ENCODE assay signal across 27 mouse cellular contexts in the genomic region with DNA sequence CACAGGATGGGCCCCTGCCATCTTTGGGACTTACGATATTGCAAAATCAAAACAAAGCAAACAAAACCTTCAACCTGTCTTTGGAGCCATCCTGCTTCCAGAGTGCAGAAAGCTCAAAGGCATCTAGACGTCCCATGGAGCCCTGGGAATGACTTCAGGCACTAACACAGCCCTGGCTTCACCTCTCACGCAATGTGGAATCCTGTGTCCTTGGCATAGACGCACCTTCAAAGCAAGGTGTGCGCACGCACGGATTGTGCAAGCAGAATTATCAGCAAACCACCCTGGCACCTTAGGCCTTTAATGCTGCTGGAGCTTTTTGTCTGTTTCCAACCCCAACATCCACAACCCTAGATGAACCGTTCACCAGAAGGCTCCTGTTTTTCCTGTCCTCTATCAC. TPM values are rescaled to one million over a fixed set of nuclear protein-coding genes. Genes with fewer than 3 reads are reported as not detected.
DNase-seq lines count a peak whose midpoint lies in the region; ATAC-seq and TF ChIP-seq lines count a peak whose summit lies in the region.
"Had no signal": no experiment of that assay in that cellular context is flagged by ENCODE, and none has a peak within 500 bp of the region (broad histone marks: within the 10 kb centered on the region; RNA-seq: fewer than 3 reads in every experiment).

No protein-coding gene starts in this region.

- H3K4me2 ChIP-seq in liver, embryonic 12.5 days = no peak overlapping the region
- no peak overlapping the region for H3K4me2 ChIP-seq in liver, embryonic 16.5 days (ENCODE audit: low read depth, low read length)
- no peak overlapping the region for H3K4me2 ChIP-seq in stomach, postnatal 0 days (replicated peaks; ENCODE audit: low read depth)
- no peak overlapping the region for H3K4me2 ChIP-seq in forebrain, embryonic 13.5 days
- H3K4me2 ChIP-seq: embryonic facial prominence, embryonic 12.5 days; embryonic facial prominence, embryonic 15.5 days; forebrain, embryonic 15.5 days; heart, embryonic 11.5 days; hindbrain, embryonic 12.5 days; hindbrain, embryonic 15.5 days had no signal

- intact Hi-C loops in gastrocnemius, postnatal 14 days (cut with DNase I; ENCODE audit: low total_unique reads) = no loop called here

- no peak for TF ChIP-seq CTCF in liver, adult 2 months (IDR thresholded peaks at IDR 0.05; ENCODE audit: low read depth, low read length)
- no peak for TF ChIP-seq CTCF in stomach, postnatal 0 days (IDR thresholded peaks at IDR 0.05; ENCODE audit: low read depth)

- TF ChIP-seq EP300 in stomach, postnatal 0 days (optimal IDR thresholded peaks at IDR 0.05) = no peak

- no peaks in the 10 kb centered on the region for H3K79me2 ChIP-seq in liver, adult 2 months (ENCODE audit: control insufficient read depth, insufficient read depth, low read length)

- no peaks in the 10 kb centered on the region for H3K36me3 ChIP-seq in liver, adult 2 months (ENCODE audit: control insufficient read depth, insufficient read depth, low read length)
- H3K36me3 ChIP-seq in liver, embryonic 12.5 days = no peaks in the 10 kb centered on the region
- H3K36me3 ChIP-seq in liver, embryonic 16.5 days (ENCODE audit: control insufficient read depth, insufficient read depth) = no peaks in the 10 kb centered on the region; the same call in 1 of the 2 replicates
- no peaks in the 10 kb centered on the region for H3K36me3 ChIP-seq in stomach, postnatal 0 days (ENCODE audit: control insufficient read depth, insufficient read depth, low read length)
- peaks cover 52% of the 10 kb centered on the region for H3K36me3 ChIP-seq in forebrain, embryonic 13.5 days (ENCODE audit: poor library complexity, severe bottlenecking)
- H3K36me3 ChIP-seq: G1E; hindbrain, embryonic 15.5 days had no signal

- H3K9me3 ChIP-seq in liver, embryonic 12.5 days (replicated peaks) = no peaks in the 10 kb centered on the region
- no peaks in the 10 kb centered on the region for H3K9me3 ChIP-seq in liver, embryonic 16.5 days (replicated peaks; ENCODE audit: control insufficient read depth, low read length)
- H3K9me3 ChIP-seq in stomach, postnatal 0 days (ENCODE audit: control insufficient read depth, low read length) = no peaks in the 10 kb centered on the region
- no peaks in the 10 kb centered on the region for H3K9me3 ChIP-seq in forebrain, embryonic 13.5 days (replicated peaks)
- H3K9me3 ChIP-seq: embryonic facial prominence, embryonic 12.5 days; embryonic facial prominence, embryonic 15.5 days; forebrain, embryonic 15.5 days; G1E; hindbrain, embryonic 12.5 days; hindbrain, embryonic 15.5 days had no signal

- peaks cover 14% of the 10 kb centered on the region for H3K4me1 ChIP-seq in liver, adult 2 months (ENCODE audit: control insufficient read depth, insufficient read depth, low read length)
- H3K4me1 ChIP-seq in liver, embryonic 12.5 days = no peaks in the 10 kb centered on the region
- H3K4me1 ChIP-seq in liver, embryonic 16.5 days (ENCODE audit: control insufficient read depth, low read depth, low read length) = peaks cover 6% of the 10 kb centered on the region
- H3K4me1 ChIP-seq in stomach, postnatal 0 days (replicated peaks; ENCODE audit: control insufficient read depth, insufficient read depth) = no peaks in the 10 kb centered on the region
- no peaks in the 10 kb centered on the region for H3K4me1 ChIP-seq in forebrain, embryonic 13.5 days
- H3K4me1 ChIP-seq: embryonic facial prominence, embryonic 12.5 days; embryonic facial prominence, embryonic 15.5 days; forebrain, embryonic 15.5 days; hindbrain, embryonic 12.5 days; hindbrain, embryonic 15.5 days had no signal

- peak; percentile 98 for DNase-seq in liver, adult 2 months (ENCODE audit: extremely low read depth, low read depth, low spot score)
- peak; percentile 37 for DNase-seq in stomach, postnatal 0 days (ENCODE audit: low spot score)
- DNase-seq in cerebellum, adult 11-12 months = no peak
- no peak for DNase-seq in gastrocnemius, postnatal 14 days
- DNase-seq: adrenal gland, postnatal 10 days; adrenal gland, postnatal 36 days; B cell, adult 2 months; cerebellum, adult 2 months; cerebellum, adult 9-11 months; cerebellum, postnatal 25 days; gastrocnemius, postnatal 36 days; heart, adult 11 months had no signal

- H3K27me3 ChIP-seq in liver, adult 2 months (ENCODE audit: control insufficient read depth, insufficient read depth, low read length) = no peaks in the 10 kb centered on the region
- H3K27me3 ChIP-seq in liver, embryonic 12.5 days (replicated peaks) = no peaks in the 10 kb centered on the region
- no peaks in the 10 kb centered on the region for H3K27me3 ChIP-seq in liver, embryonic 16.5 days (ENCODE audit: control insufficient read depth, insufficient read depth, low read depth, low read length)
- no peaks in the 10 kb centered on the region for H3K27me3 ChIP-seq in stomach, postnatal 0 days (ENCODE audit: control insufficient read depth, insufficient read depth, low read length)
- no peaks in the 10 kb centered on the region for H3K27me3 ChIP-seq in forebrain, embryonic 13.5 days
- H3K27me3 ChIP-seq: CH12.LX; embryonic facial prominence, embryonic 12.5 days; embryonic facial prominence, embryonic 15.5 days; forebrain, embryonic 15.5 days; hindbrain, embryonic 12.5 days; hindbrain, embryonic 15.5 days; Patski had no signal

- 25% methylated on average over 8 of the region's 8 CpGs for WGBS in liver, adult 2 months
- 65% methylated on average over 8 of the region's 8 CpGs for WGBS in liver, embryonic 12.5 days (ENCODE audit: insufficient replicate concordance)
- 54% methylated on average over 8 of the region's 8 CpGs for WGBS in liver, embryonic 16.5 days (ENCODE audit: insufficient replicate concordance)
- 78% methylated on average over 8 of the region's 8 CpGs for WGBS in stomach, postnatal 0 days
- whole genome bisulfite sequencing in forebrain, embryonic 13.5 days = 94% methylated on average over 8 of the region's 8 CpGs

- peak overlapping the region; percentile 56 for H3K27ac ChIP-seq in liver, adult 2 months (replicated peaks; ENCODE audit: insufficient read depth, low read depth, low read length)
- no peak overlapping the region for H3K27ac ChIP-seq in liver, embryonic 12.5 days
- 0 out of 2 replicates have a peak overlapping the region, but pooled peaks have one; percentile 12 for H3K27ac ChIP-seq in liver, embryonic 16.5 days (ENCODE audit: low read length)
- no peak overlapping the region for H3K27ac ChIP-seq in stomach, postnatal 0 days (replicated peaks)
- H3K27ac ChIP-seq in forebrain, embryonic 13.5 days = no peak overlapping the region
- H3K27ac ChIP-seq: embryonic facial prominence, embryonic 12.5 days; embryonic facial prominence, embryonic 15.5 days; forebrain, embryonic 15.5 days; hindbrain, embryonic 12.5 days; hindbrain, embryonic 15.5 days had no signal

- ATAC-seq in liver, embryonic 12.5 days = no peak
- ATAC-seq in liver, embryonic 16.5 days (ENCODE audit: low read depth) = no peak
- no peak for ATAC-seq in stomach, postnatal 0 days (ENCODE audit: low FRiP score, low TSS enrichment)
- no peak for ATAC-seq in forebrain, embryonic 13.5 days
- ATAC-seq: forebrain, embryonic 15.5 days; Patski had no signal

- no peak overlapping the region for H3K4me3 ChIP-seq in liver, adult 2 months (ENCODE audit: insufficient read depth, low read depth, low read length)
- H3K4me3 ChIP-seq in liver, embryonic 12.5 days = no peak overlapping the region
- no peak overlapping the region for H3K4me3 ChIP-seq in liver, embryonic 16.5 days (ENCODE audit: low read depth, low read length)
- no peak overlapping the region for H3K4me3 ChIP-seq in stomach, postnatal 0 days (ENCODE audit: low read depth, low read length)
- H3K4me3 ChIP-seq in forebrain, embryonic 13.5 days = no peak overlapping the region
- H3K4me3 ChIP-seq: embryonic facial prominence, embryonic 12.5 days; embryonic facial prominence, embryonic 15.5 days; forebrain, embryonic 15.5 days; hindbrain, embryonic 12.5 days; hindbrain, embryonic 15.5 days had no signal

- no peak overlapping the region for H3K9ac ChIP-seq in liver, adult 2 months (ENCODE audit: low read depth, low read length)
- no peak overlapping the region for H3K9ac ChIP-seq in liver, embryonic 12.5 days
- H3K9ac ChIP-seq in liver, embryonic 16.5 days (ENCODE audit: low read depth, low read length) = no peak overlapping the region
- H3K9ac ChIP-seq in stomach, postnatal 0 days (ENCODE audit: low read length) = no peak overlapping the region
- H3K9ac ChIP-seq in forebrain, embryonic 13.5 days = no peak overlapping the region
- H3K9ac ChIP-seq: embryonic facial prominence, embryonic 12.5 days; embryonic facial prominence, embryonic 15.5 days; forebrain, embryonic 15.5 days; hindbrain, embryonic 12.5 days; hindbrain, embryonic 15.5 days had no signal

- TF ChIP-seq POLR2A in liver, adult 2 months (IDR thresholded peaks at IDR 0.05; ENCODE audit: extremely low read depth, insufficient read depth, low read length) = no peak

RNA-seq across cellular contexts. Expression of a gene that starts 16.0 kb away (rescaled TPM):
- total RNA-seq in liver, adult 2 months (2014; rRNA removed) = not detected in 2 replicates
- not detected in 2 replicates for polyA plus RNA-seq in liver, adult 2 months (2012; rRNA removed)
- not detected in 2 replicates for polyA plus RNA-seq in liver, embryonic 12.5 days (2016; fragmentation: Nextera tagmentation; extraction: Ambion mirVana)
- 1.3 and 1.8 TPM in 2 replicates for polyA plus RNA-seq in liver, embryonic 16.5 days (2015; fragmentation: Nextera tagmentation; extraction: Ambion mirVana)
- polyA plus RNA-seq in stomach, postnatal 0 days (2015; fragmentation: Nextera tagmentation; extraction: Ambion mirVana) = 312 and 346 TPM in 2 replicates
- 1.3 and 1.4 TPM in 2 replicates for polyA plus RNA-seq in forebrain, embryonic 13.5 days (2015; fragmentation: Nextera tagmentation; extraction: Ambion mirVana)
- total RNA-seq in gastrocnemius, postnatal 14 days (2021) = not detected
- total RNA-seq: adrenal gland, adult 18-20 months; adrenal gland, postnatal 10 days; adrenal gland, postnatal 36 days; CH12.LX; common myeloid progenitor, adult 5-6 weeks; hematopoietic stem cell, adult 5-6 weeks had no signal
- polyA plus RNA-seq: G1E; heart, embryonic 11.5 days had no signal

Comparison
In these comparisons a context has a peak if more than half of its experiments do, and no peak if none do; other contexts are left out.
1. H3K27ac ChIP-seq: peak in liver, adult 2 months (single experiment) and liver, embryonic 16.5 days (single experiment); none in liver, embryonic 12.5 days (single experiment), stomach, postnatal 0 days (single experiment) and forebrain, embryonic 13.5 days (single experiment).
2. DNase-seq: peak in liver, adult 2 months (single experiment) and stomach, postnatal 0 days (single experiment); none in cerebellum, adult 11-12 months (single experiment) and gastrocnemius, postnatal 14 days (single experiment).
3. RNA of a gene that starts 16.0 kb away (polyA plus RNA-seq): 312 to 346 TPM in stomach, postnatal 0 days; 1.3 to 1.8 TPM in liver, embryonic 16.5 days, 1.3 to 1.4 TPM in forebrain, embryonic 13.5 days, not detected in liver, adult 2 months and not detected in liver, embryonic 12.5 days; every median in the first group is over 100 times any median in the second.